Mouse (Mus musculus): ENCODE measurements around the gene Snrnp25. TPM values are rescaled to one million over a fixed set of nuclear protein-coding genes. Genes with fewer than 3 reads are reported as not detected.
"Not testable (repeated sequence)": the region's sequence is repeated elsewhere in the genome, so short reads cannot be mapped to it uniquely, and the experiment has no call there.

The Snrnp25 gene
- polyA plus RNA-seq, 1 experiment from 2014 or later: 41.2 TPM

- no peak within 1 kb of the TSS for H3K4me2 ChIP-seq (ENCODE audit: low read length)
- H3K9me3 ChIP-seq (replicated peaks; ENCODE audit: control insufficient read depth, low read length, poor library complexity, severe bottlenecking): no peaks in the 10 kb centered on the region
- H3K4me1 ChIP-seq (ENCODE audit: control insufficient read depth, insufficient read depth, low read length): peaks cover 3% of the 10 kb centered on the region; the same call in 1 of the 2 replicates
- H3K9ac ChIP-seq (ENCODE audit: low read depth, low read length): no peak within 1 kb of the TSS
- 75% methylated on average over 10 of the region's 10 CpGs for WGBS
- ATAC-seq: no peak
- no peak within 1 kb of the TSS for H3K27ac ChIP-seq (ENCODE audit: low read length)
- H3K27me3 ChIP-seq (ENCODE audit: control insufficient read depth, insufficient read depth, low read depth, low read length): no peaks in the 10 kb centered on the region
- H3K36me3 ChIP-seq (ENCODE audit: control insufficient read depth, insufficient read depth, low read length): no peaks in the 10 kb centered on the region
- no peak within 1 kb of the TSS for H3K4me3 ChIP-seq (ENCODE audit: low read depth, low read length)
Observed at GRCm38 (mm10) chr11:32200075-32200601, 5.1 kb upstream of the Snrnp25 start, which contains the start of gene Il9r. TSS of gene Il9r (minus strand) at chr11:32200279.

- H3K4me3 ChIP-seq (ENCODE audit: low read depth, low read length); H3K9me3 ChIP-seq (replicated peaks; ENCODE audit: control insufficient read depth, low read length, poor library complexity, severe bottlenecking); H3K4me1 ChIP-seq (ENCODE audit: control insufficient read depth, insufficient read depth, low read length); ATAC-seq; H3K27ac ChIP-seq (ENCODE audit: low read length); H3K4me2 ChIP-seq (ENCODE audit: low read length); H3K27me3 ChIP-seq (ENCODE audit: control insufficient read depth, insufficient read depth, low read depth, low read length); H3K36me3 ChIP-seq (ENCODE audit: control insufficient read depth, insufficient read depth, low read length); H3K9ac ChIP-seq (ENCODE audit: low read depth, low read length): not testable (repeated sequence)
- WGBS: 64% methylated on average over 1 of the region's 1 CpGs
Observed at GRCm38 (mm10) chr11:32200992-32201391, 4.2 kb upstream of the Snrnp25 start.

DNA sequence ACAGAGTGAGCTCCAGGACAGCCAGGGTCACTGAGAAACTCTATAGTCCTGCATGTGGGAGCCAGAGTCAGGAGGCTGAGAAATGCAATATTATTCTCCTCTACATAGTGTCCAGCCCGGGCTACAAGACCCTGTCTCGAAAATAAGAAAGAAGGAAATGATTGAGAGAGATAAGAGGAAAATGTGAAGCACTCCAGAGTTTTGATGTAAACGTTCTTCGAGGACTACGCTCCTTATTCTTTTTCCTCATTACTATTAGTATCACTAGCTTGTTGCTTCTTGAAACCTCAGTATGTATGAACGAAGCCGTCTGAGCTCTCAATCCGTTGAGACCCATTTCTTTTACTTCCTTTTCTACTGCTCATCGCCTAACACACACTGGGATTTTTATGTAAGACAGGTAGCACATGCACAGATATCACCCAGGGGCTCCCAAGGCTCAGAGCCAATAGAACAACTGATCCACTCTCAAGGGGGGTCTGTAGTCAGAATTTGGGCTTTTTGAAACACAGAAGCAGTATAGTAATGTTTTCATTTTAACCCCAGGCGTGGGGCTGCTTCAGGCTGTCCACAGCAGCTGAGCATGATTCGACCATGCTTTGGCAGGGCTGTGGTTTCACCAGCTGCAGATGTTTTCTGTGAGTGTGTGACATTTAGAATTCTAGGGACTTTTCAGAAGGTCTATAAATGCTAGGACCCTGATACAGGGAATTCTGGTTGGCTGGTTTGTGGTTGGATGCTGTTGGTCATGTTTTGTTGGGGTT, 3.1 kb upstream of the Snrnp25 start:
- 81% methylated on average over 11 of the region's 11 CpGs for WGBS
- no peak overlapping the region for H3K9ac ChIP-seq (ENCODE audit: low read depth, low read length)
- ATAC-seq: no peak

GRCm38 (mm10) chr11:32210623-32211022, 5.4 kb downstream of the Snrnp25 start:
- Histone ChIP-seq H3K9ac (ENCODE audit: low read depth, low read length) (no peak overlapping the region), H3K4me1 (ENCODE audit: control insufficient read depth, insufficient read depth, low read length) (peaks cover 6% of the 10 kb centered on the region), H3K9me3 (replicated peaks; ENCODE audit: control insufficient read depth, low read length, poor library complexity, severe bottlenecking) (no peaks in the 10 kb centered on the region), H3K4me3 (ENCODE audit: low read depth, low read length) (no peak overlapping the region), H3K36me3 (ENCODE audit: control insufficient read depth, insufficient read depth, low read length) (peaks cover 6% of the 10 kb centered on the region; the same call in 1 of the 2 replicates), H3K4me2 (ENCODE audit: low read length) (no peak overlapping the region), H3K27ac (ENCODE audit: low read length) (no peak overlapping the region), H3K27me3 (ENCODE audit: control insufficient read depth, insufficient read depth, low read depth, low read length) (no peaks in the 10 kb centered on the region)
- no peak for ATAC-seq
- WGBS: 89% methylated on average over 9 of the region's 9 CpGs

More for the DNA sequence above, 3.1 kb upstream of the Snrnp25 start:
- no peaks in the 10 kb centered on the region for H3K9me3 ChIP-seq (replicated peaks; ENCODE audit: control insufficient read depth, low read length, poor library complexity, severe bottlenecking)
- H3K27ac ChIP-seq (ENCODE audit: low read length): no peak overlapping the region
- no peaks in the 10 kb centered on the region for H3K27me3 ChIP-seq (ENCODE audit: control insufficient read depth, insufficient read depth, low read depth, low read length)
- no peaks in the 10 kb centered on the region for H3K36me3 ChIP-seq (ENCODE audit: control insufficient read depth, insufficient read depth, low read length)
- no peak overlapping the region for H3K4me2 ChIP-seq (ENCODE audit: low read length)
- peaks cover 9% of the 10 kb centered on the region for H3K4me1 ChIP-seq (ENCODE audit: control insufficient read depth, insufficient read depth, low read length)
- H3K4me3 ChIP-seq (ENCODE audit: low read depth, low read length): no peak overlapping the region

DNA sequence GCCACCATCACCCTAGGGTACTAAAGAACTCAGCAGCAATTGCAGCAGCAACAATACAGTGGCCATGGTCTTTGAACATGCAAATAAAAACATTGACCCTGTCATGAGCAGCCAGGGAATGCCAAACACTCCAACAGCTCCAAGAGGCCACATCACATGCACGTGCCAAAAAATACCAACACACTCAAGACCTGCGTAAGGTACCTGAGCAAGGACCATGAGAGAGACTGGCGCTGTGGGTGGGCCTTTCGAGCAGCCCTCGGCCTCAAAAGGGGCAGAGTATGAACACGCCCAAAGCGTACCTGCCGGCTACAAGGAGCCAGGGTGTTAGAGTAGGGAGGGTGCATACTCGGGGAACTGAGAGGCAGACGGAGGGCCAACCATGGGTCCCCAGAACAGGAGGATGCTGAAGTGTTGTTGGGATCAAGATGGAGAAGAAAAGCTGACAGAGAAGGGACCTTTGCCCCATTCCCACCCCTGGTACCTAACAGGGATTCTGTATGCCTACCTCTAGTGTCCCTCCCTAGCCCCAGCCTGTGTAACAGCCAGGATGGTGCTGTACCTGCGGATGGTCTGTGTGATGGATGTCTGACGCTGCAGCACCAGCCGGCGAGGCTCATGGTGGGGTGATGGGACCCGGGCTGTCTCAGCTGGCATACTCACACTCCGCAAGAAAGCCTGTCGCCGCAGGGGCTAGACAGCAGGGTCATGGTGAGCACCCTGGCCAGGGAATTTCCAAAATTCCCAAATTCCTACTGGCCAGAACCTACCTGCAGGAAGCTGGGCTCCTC, 10.4 kb downstream of the Snrnp25 start:
- Histone ChIP-seq H3K9me3 (replicated peaks; ENCODE audit: control insufficient read depth, low read length, poor library complexity, severe bottlenecking) (no peaks in the 10 kb centered on the region), H3K27ac (ENCODE audit: low read length) (no peak overlapping the region), H3K4me2 (ENCODE audit: low read length) (no peak overlapping the region), H3K36me3 (ENCODE audit: control insufficient read depth, insufficient read depth, low read length) (no peaks in the 10 kb centered on the region), H3K4me3 (ENCODE audit: low read depth, low read length) (no peak overlapping the region), H3K9ac (ENCODE audit: low read depth, low read length) (no peak overlapping the region), H3K27me3 (ENCODE audit: control insufficient read depth, insufficient read depth, low read depth, low read length) (no peaks in the 10 kb centered on the region; the same call in 1 of the 2 replicates), H3K4me1 (ENCODE audit: control insufficient read depth, insufficient read depth, low read length) (peaks cover 2% of the 10 kb centered on the region; the same call in 1 of the 2 replicates)
- ATAC-seq: no peak
- WGBS: 93% methylated on average over 18 of the region's 18 CpGs

GRCm38 (mm10) chr11:32216851-32217250, 11.6 kb downstream of the Snrnp25 start:
- WGBS: 21% methylated on average over 8 of the region's 8 CpGs
- no peak overlapping the region for H3K27ac ChIP-seq (ENCODE audit: low read length)
- peaks cover 6% of the 10 kb centered on the region; the same call in 1 of the 2 replicates for H3K4me1 ChIP-seq (ENCODE audit: control insufficient read depth, insufficient read depth, low read length)
- H3K27me3 ChIP-seq (ENCODE audit: control insufficient read depth, insufficient read depth, low read depth, low read length): peaks cover 8% of the 10 kb centered on the region; the same call in 1 of the 2 replicates
- ATAC-seq: peak; percentile 43; the same call in 1 of the 2 replicates
- H3K9ac ChIP-seq (ENCODE audit: low read depth, low read length): no peak overlapping the region
- H3K9me3 ChIP-seq (replicated peaks; ENCODE audit: control insufficient read depth, low read length, poor library complexity, severe bottlenecking): no peaks in the 10 kb centered on the region
- no peak overlapping the region for H3K4me2 ChIP-seq (ENCODE audit: low read length)
- H3K36me3 ChIP-seq (ENCODE audit: control insufficient read depth, insufficient read depth, low read length): no peaks in the 10 kb centered on the region
- no peak overlapping the region for H3K4me3 ChIP-seq (ENCODE audit: low read depth, low read length)

GRCm38 (mm10) chr11:32218501-32219050, 13.4 kb downstream of the Snrnp25 start:
- H3K27ac ChIP-seq (ENCODE audit: low read length): no peak overlapping the region
- H3K9ac ChIP-seq (ENCODE audit: low read depth, low read length): 0 out of 2 replicates have a peak overlapping the region, but pooled peaks have one; percentile 34
- H3K27me3 ChIP-seq (ENCODE audit: control insufficient read depth, insufficient read depth, low read depth, low read length): peaks cover 21% of the 10 kb centered on the region
- WGBS: 51% methylated on average over 6 of the region's 6 CpGs
- no peak overlapping the region for H3K4me3 ChIP-seq (ENCODE audit: low read depth, low read length)
- no peak overlapping the region for H3K4me2 ChIP-seq (ENCODE audit: low read length)
- peaks cover 14% of the 10 kb centered on the region; the same call in 1 of the 2 replicates for H3K4me1 ChIP-seq (ENCODE audit: control insufficient read depth, insufficient read depth, low read length)
- no peak for ATAC-seq
- H3K36me3 ChIP-seq (ENCODE audit: control insufficient read depth, insufficient read depth, low read length): no peaks in the 10 kb centered on the region
- H3K9me3 ChIP-seq (replicated peaks; ENCODE audit: control insufficient read depth, low read length, poor library complexity, severe bottlenecking): no peaks in the 10 kb centered on the region

- H3K4me3 ChIP-seq (ENCODE audit: low read depth, low read length): no peak overlapping the region
- no peak for ATAC-seq
- H3K27ac ChIP-seq (ENCODE audit: low read length): no peak overlapping the region
- no peak overlapping the region for H3K4me2 ChIP-seq (ENCODE audit: low read length)
- WGBS: 90% methylated on average over 10 of the region's 10 CpGs
- peaks cover 27% of the 10 kb centered on the region for H3K27me3 ChIP-seq (ENCODE audit: control insufficient read depth, insufficient read depth, low read depth, low read length)
- H3K9ac ChIP-seq (ENCODE audit: low read depth, low read length): no peak overlapping the region
- peaks cover 14% of the 10 kb centered on the region; the same call in 1 of the 2 replicates for H3K4me1 ChIP-seq (ENCODE audit: control insufficient read depth, insufficient read depth, low read length)
- H3K9me3 ChIP-seq (replicated peaks; ENCODE audit: control insufficient read depth, low read length, poor library complexity, severe bottlenecking): no peaks in the 10 kb centered on the region
- no peaks in the 10 kb centered on the region for H3K36me3 ChIP-seq (ENCODE audit: control insufficient read depth, insufficient read depth, low read length)
Observed at GRCm38 (mm10) chr11:32219287-32219686, 14.1 kb downstream of the Snrnp25 start.
